Mouse (Mus musculus): ENCODE measurements at regions not wholly inside any gene's neighbourhood (a gene's known extent, or its start where the extent isn't known, plus 50 kb on each side); places are given as distances from the start of the nearest gene placed in this dataset.

- ATAC-seq (replicated peaks; ENCODE audit: low FRiP score, poor library complexity, severe bottlenecking), result no peak
Observed at GRCm38 (mm10) chr13:28606651-28607050, 346.9 kb downstream of the Sox4 start.

GRCm38 (mm10) chr13:28605833-28606232 is 347.7 kb downstream of the Sox4 start:
- ATAC-seq (replicated peaks; ENCODE audit: low FRiP score, poor library complexity, severe bottlenecking), result no peak

GRCm38 (mm10) chr13:28604016-28604415 is 346.7 kb downstream of the Gm11361 start:
- no peak for ATAC-seq (replicated peaks; ENCODE audit: low FRiP score, poor library complexity, severe bottlenecking)

- no peak for ATAC-seq (replicated peaks; ENCODE audit: low FRiP score, poor library complexity, severe bottlenecking)
Observed at GRCm38 (mm10) chr13:28600792-28601191, 343.5 kb downstream of the Gm11361 start.

GRCm38 (mm10) chr13:28596367-28596766 is 339.0 kb downstream of the Gm11361 start:
- ATAC-seq (replicated peaks; ENCODE audit: low FRiP score, poor library complexity, severe bottlenecking), result no peak

- ATAC-seq (replicated peaks; ENCODE audit: low FRiP score, poor library complexity, severe bottlenecking), result no peak
Observed at GRCm38 (mm10) chr13:28592176-28592575, 334.8 kb downstream of the Gm11361 start.

GRCm38 (mm10) chr13:28587977-28588376 is 330.6 kb downstream of the Gm11361 start:
- no peak for ATAC-seq (replicated peaks; ENCODE audit: low FRiP score, poor library complexity, severe bottlenecking)

GRCm38 (mm10) chr13:28586693-28587092 is 329.4 kb downstream of the Gm11361 start:
- ATAC-seq (replicated peaks; ENCODE audit: low FRiP score, poor library complexity, severe bottlenecking), result no peak

- no peak for ATAC-seq (replicated peaks; ENCODE audit: low FRiP score, poor library complexity, severe bottlenecking)
Observed at GRCm38 (mm10) chr13:28586140-28586539, 328.8 kb downstream of the Gm11361 start.

- ATAC-seq (replicated peaks; ENCODE audit: low FRiP score, poor library complexity, severe bottlenecking), result no peak
Observed at GRCm38 (mm10) chr13:28583617-28584016, 326.3 kb downstream of the Gm11361 start.

GRCm38 (mm10) chr13:28575202-28575851 is 318.0 kb downstream of the Gm11361 start:
- ATAC-seq (replicated peaks; ENCODE audit: low FRiP score, poor library complexity, severe bottlenecking), result no peak

- no peak for ATAC-seq (replicated peaks; ENCODE audit: low FRiP score, poor library complexity, severe bottlenecking)
Observed at GRCm38 (mm10) chr13:28573364-28573763, 316.0 kb downstream of the Gm11361 start.

- no peak for ATAC-seq (replicated peaks; ENCODE audit: low FRiP score, poor library complexity, severe bottlenecking)
Observed at GRCm38 (mm10) chr13:28572448-28572847, 315.1 kb downstream of the Gm11361 start.

GRCm38 (mm10) chr13:28571716-28572115 is 314.4 kb downstream of the Gm11361 start:
- ATAC-seq (replicated peaks; ENCODE audit: low FRiP score, poor library complexity, severe bottlenecking), result no peak

GRCm38 (mm10) chr13:28563585-28563984 is 306.3 kb downstream of the Gm11361 start:
- no peak for ATAC-seq (replicated peaks; ENCODE audit: low FRiP score, poor library complexity, severe bottlenecking)

GRCm38 (mm10) chr13:28560081-28560480 is 302.8 kb downstream of the Gm11361 start:
- ATAC-seq (replicated peaks; ENCODE audit: low FRiP score, poor library complexity, severe bottlenecking), result no peak

- 0 out of 2 replicates have a peak, but pooled peaks have one; percentile 42 for ATAC-seq (replicated peaks; ENCODE audit: low FRiP score, poor library complexity, severe bottlenecking)
Observed at GRCm38 (mm10) chr13:28557032-28557570, 299.8 kb downstream of the Gm11361 start.

- ATAC-seq (replicated peaks; ENCODE audit: low FRiP score, poor library complexity, severe bottlenecking), result peak; percentile 79
Observed at GRCm38 (mm10) chr13:28556385-28556938, 299.1 kb downstream of the Gm11361 start.

- ATAC-seq (replicated peaks; ENCODE audit: low FRiP score, poor library complexity, severe bottlenecking), result no peak
Observed at GRCm38 (mm10) chr13:28554143-28554830, 297.0 kb downstream of the Gm11361 start.

- no peak for ATAC-seq (replicated peaks; ENCODE audit: low FRiP score, poor library complexity, severe bottlenecking)
Observed at GRCm38 (mm10) chr13:28552974-28553750, 295.8 kb downstream of the Gm11361 start.
